Mouse (Mus musculus): ENCODE results near the gene Cdr2.

- peak; percentile 34 for TF ChIP-seq CTCF (IDR thresholded peaks at IDR 0.05; ENCODE audit: low read depth)
- no peak for TF ChIP-seq EP300 (IDR thresholded peaks at IDR 0.05; ENCODE audit: low read depth)
Measured at GRCm38 (mm10) chr7:120913332-120913731, 68.8 kb downstream of the Cdr2 start.
